Mouse (Mus musculus): ENCODE results near the gene Eppin. TPM values are rescaled to one million over a fixed set of nuclear protein-coding genes. Genes with fewer than 3 reads are reported as not detected.
A peak's percentile ranks its signal among the peaks of the same experiment; 100 is the strongest.

Gene Eppin
- polyA plus RNA-seq, 1 experiment from 2014 or later = not detected

- Histone ChIP-seq H3K4me2 (ENCODE audit: low read depth, severe bottlenecking) (no peak overlapping the region), H3K27me3 (ENCODE audit: control insufficient read depth, insufficient read depth, low read length) (no peaks in the 10 kb centered on the region), H3K4me3 (ENCODE audit: low read depth, low read length) (no peak overlapping the region), H3K36me3 (ENCODE audit: control insufficient read depth, insufficient read depth, low read length) (no peaks in the 10 kb centered on the region), H3K4me1 (ENCODE audit: control insufficient read depth, insufficient read depth, low read length) (peaks cover 17% of the 10 kb centered on the region), H3K27ac (replicated peaks; ENCODE audit: low read depth, low read length) (no peak overlapping the region), H3K9ac (ENCODE audit: low read length) (no peak overlapping the region), H3K9me3 (ENCODE audit: control insufficient read depth, low read length) (no peaks in the 10 kb centered on the region)
- DNase-seq (ENCODE audit: low spot score) = no peak
- WGBS = 82% methylated on average over 5 of the region's 5 CpGs
- no peak for ATAC-seq (ENCODE audit: insufficient number of reproducible peaks, low FRiP score, low TSS enrichment, low read depth)
These were observed 29.0 kb downstream of the Eppin start for GRCm38 (mm10) chr2:164564346-164564745.

- DNase-seq (ENCODE audit: low spot score) (peak; percentile 81), ATAC-seq (ENCODE audit: insufficient number of reproducible peaks, low FRiP score, low TSS enrichment, low read depth) (peak; percentile 71)
- H3K36me3 ChIP-seq (ENCODE audit: control insufficient read depth, insufficient read depth, low read length) = no peaks in the 10 kb centered on the region
- H3K4me1 ChIP-seq (ENCODE audit: control insufficient read depth, insufficient read depth, low read length) = peaks cover 17% of the 10 kb centered on the region
- H3K9ac ChIP-seq (ENCODE audit: low read length) = peak overlapping the region; percentile 59
- peak overlapping the region; percentile 36 for H3K4me3 ChIP-seq (ENCODE audit: low read depth, low read length)
- no peaks in the 10 kb centered on the region for H3K9me3 ChIP-seq (ENCODE audit: control insufficient read depth, low read length)
- H3K27me3 ChIP-seq (ENCODE audit: control insufficient read depth, insufficient read depth, low read length) = no peaks in the 10 kb centered on the region
- peak overlapping the region; percentile 65 for H3K4me2 ChIP-seq (ENCODE audit: low read depth, severe bottlenecking)
- WGBS = under 1% methylated on average over 32 of the region's 32 CpGs
- peak overlapping the region; percentile 3; the same call in 1 of the 2 replicates for H3K27ac ChIP-seq (replicated peaks; ENCODE audit: low read depth, low read length)
These were observed 29.9 kb downstream of the Eppin start for GRCm38 (mm10) chr2:164563339-164564038.

GRCm38 (mm10) chr2:164562391-164563188 lies 30.8 kb downstream of the Eppin start, which contains the start of gene Wfdc2:
TSS of gene Wfdc2 (plus strand) at chr2:164562413.
- no peaks in the 10 kb centered on the region for H3K9me3 ChIP-seq (ENCODE audit: control insufficient read depth, low read length)
- peaks cover 17% of the 10 kb centered on the region for H3K4me1 ChIP-seq (ENCODE audit: control insufficient read depth, insufficient read depth, low read length)
- ATAC-seq (ENCODE audit: insufficient number of reproducible peaks, low FRiP score, low TSS enrichment, low read depth) (peak; percentile 41), DNase-seq (ENCODE audit: low spot score) (peak; percentile 47)
- H3K27ac ChIP-seq (replicated peaks; ENCODE audit: low read depth, low read length) = peak within 1 kb of the TSS; percentile 3; the same call in 1 of the 2 replicates
- WGBS = 1% methylated on average over 24 of the region's 24 CpGs
- peak within 1 kb of the TSS; percentile 36 for H3K4me3 ChIP-seq (ENCODE audit: low read depth, low read length)
- peak within 1 kb of the TSS; percentile 59 for H3K9ac ChIP-seq (ENCODE audit: low read length)
- H3K27me3 ChIP-seq (ENCODE audit: control insufficient read depth, insufficient read depth, low read length) = no peaks in the 10 kb centered on the region
- H3K4me2 ChIP-seq (ENCODE audit: low read depth, severe bottlenecking) = peak within 1 kb of the TSS; percentile 65
- no peaks in the 10 kb centered on the region for H3K36me3 ChIP-seq (ENCODE audit: control insufficient read depth, insufficient read depth, low read length)

- ATAC-seq (ENCODE audit: insufficient number of reproducible peaks, low FRiP score, low TSS enrichment, low read depth) (no peak), DNase-seq (ENCODE audit: low spot score) (no peak)
- Histone ChIP-seq H3K36me3 (ENCODE audit: control insufficient read depth, insufficient read depth, low read length) (no peaks in the 10 kb centered on the region), H3K4me2 (ENCODE audit: low read depth, severe bottlenecking) (no peak overlapping the region), H3K9me3 (ENCODE audit: control insufficient read depth, low read length) (no peaks in the 10 kb centered on the region), H3K4me3 (ENCODE audit: low read depth, low read length) (no peak overlapping the region), H3K9ac (ENCODE audit: low read length) (no peak overlapping the region), H3K27ac (replicated peaks; ENCODE audit: low read depth, low read length) (no peak overlapping the region), H3K27me3 (ENCODE audit: control insufficient read depth, insufficient read depth, low read length) (no peaks in the 10 kb centered on the region), H3K4me1 (ENCODE audit: control insufficient read depth, insufficient read depth, low read length) (peaks cover 17% of the 10 kb centered on the region)
- 90% methylated on average over 8 of the region's 8 CpGs for WGBS
These were observed 33.3 kb downstream of the Eppin start for GRCm38 (mm10) chr2:164560106-164560505.

GRCm38 (mm10) chr2:164558991-164559645 lies 34.3 kb downstream of the Eppin start:
- WGBS = 41% methylated on average over 16 of the region's 16 CpGs
- ATAC-seq (ENCODE audit: insufficient number of reproducible peaks, low FRiP score, low TSS enrichment, low read depth) (no peak), DNase-seq (ENCODE audit: low spot score) (no peak)
- Histone ChIP-seq H3K27ac (replicated peaks; ENCODE audit: low read depth, low read length) (no peak overlapping the region), H3K4me3 (ENCODE audit: low read depth, low read length) (no peak overlapping the region), H3K36me3 (ENCODE audit: control insufficient read depth, insufficient read depth, low read length) (no peaks in the 10 kb centered on the region), H3K9me3 (ENCODE audit: control insufficient read depth, low read length) (no peaks in the 10 kb centered on the region), H3K27me3 (ENCODE audit: control insufficient read depth, insufficient read depth, low read length) (no peaks in the 10 kb centered on the region), H3K4me2 (ENCODE audit: low read depth, severe bottlenecking) (no peak overlapping the region), H3K4me1 (ENCODE audit: control insufficient read depth, insufficient read depth, low read length) (peaks cover 11% of the 10 kb centered on the region), H3K9ac (ENCODE audit: low read length) (0 out of 2 replicates have a peak overlapping the region, but pooled peaks have one; percentile 14)

GRCm38 (mm10) chr2:164558426-164558825 lies 35.0 kb downstream of the Eppin start:
- WGBS = 81% methylated on average over 8 of the region's 8 CpGs
- Histone ChIP-seq H3K4me2 (ENCODE audit: low read depth, severe bottlenecking) (no peak overlapping the region), H3K36me3 (ENCODE audit: control insufficient read depth, insufficient read depth, low read length) (no peaks in the 10 kb centered on the region), H3K27ac (replicated peaks; ENCODE audit: low read depth, low read length) (no peak overlapping the region), H3K9me3 (ENCODE audit: control insufficient read depth, low read length) (no peaks in the 10 kb centered on the region), H3K4me3 (ENCODE audit: low read depth, low read length) (no peak overlapping the region), H3K9ac (ENCODE audit: low read length) (no peak overlapping the region), H3K4me1 (ENCODE audit: control insufficient read depth, insufficient read depth, low read length) (peaks cover 9% of the 10 kb centered on the region), H3K27me3 (ENCODE audit: control insufficient read depth, insufficient read depth, low read length) (no peaks in the 10 kb centered on the region)
- ATAC-seq (ENCODE audit: insufficient number of reproducible peaks, low FRiP score, low TSS enrichment, low read depth) = no peak
- DNase-seq (ENCODE audit: low spot score) = no peak

GRCm38 (mm10) chr2:164551502-164551901 lies 41.9 kb downstream of the Eppin start:
- ATAC-seq (ENCODE audit: insufficient number of reproducible peaks, low FRiP score, low TSS enrichment, low read depth) (no peak), DNase-seq (ENCODE audit: low spot score) (no peak)
- H3K36me3 ChIP-seq (ENCODE audit: control insufficient read depth, insufficient read depth, low read length) = no peaks in the 10 kb centered on the region
- no peak overlapping the region for H3K4me3 ChIP-seq (ENCODE audit: low read depth, low read length)
- 0 out of 2 replicates have a peak, but pooled peaks cover 3% of the 10 kb centered on the region for H3K4me1 ChIP-seq (ENCODE audit: control insufficient read depth, insufficient read depth, low read length)
- H3K4me2 ChIP-seq (ENCODE audit: low read depth, severe bottlenecking) = no peak overlapping the region
- 89% methylated on average over 9 of the region's 9 CpGs for WGBS
- no peak overlapping the region for H3K9ac ChIP-seq (ENCODE audit: low read length)
- no peaks in the 10 kb centered on the region for H3K27me3 ChIP-seq (ENCODE audit: control insufficient read depth, insufficient read depth, low read length)
- no peak overlapping the region for H3K27ac ChIP-seq (replicated peaks; ENCODE audit: low read depth, low read length)
- H3K9me3 ChIP-seq (ENCODE audit: control insufficient read depth, low read length) = no peaks in the 10 kb centered on the region

- Histone ChIP-seq H3K27me3 (ENCODE audit: control insufficient read depth, insufficient read depth, low read length) (no peaks in the 10 kb centered on the region), H3K4me1 (ENCODE audit: control insufficient read depth, insufficient read depth, low read length) (0 out of 2 replicates have a peak, but pooled peaks cover 3% of the 10 kb centered on the region), H3K9ac (ENCODE audit: low read length) (no peak overlapping the region), H3K27ac (replicated peaks; ENCODE audit: low read depth, low read length) (no peak overlapping the region), H3K9me3 (ENCODE audit: control insufficient read depth, low read length) (no peaks in the 10 kb centered on the region), H3K4me3 (ENCODE audit: low read depth, low read length) (no peak overlapping the region), H3K36me3 (ENCODE audit: control insufficient read depth, insufficient read depth, low read length) (no peaks in the 10 kb centered on the region), H3K4me2 (ENCODE audit: low read depth, severe bottlenecking) (no peak overlapping the region)
- WGBS = 80% methylated on average over 2 of the region's 2 CpGs
- ATAC-seq (ENCODE audit: insufficient number of reproducible peaks, low FRiP score, low TSS enrichment, low read depth) = no peak
- no peak for DNase-seq (ENCODE audit: low spot score)
These were observed 42.5 kb downstream of the Eppin start for GRCm38 (mm10) chr2:164550895-164551269.
